Mouse (Mus musculus) olfactory bulb, adult 2 months (tissue): ENCODE results near the gene Selenot.

Source experiments
- CTCF ChIP-seq: fragments of 200-500 bp; IDR thresholded peaks from 2 replicates; pipeline ENCODE4 v1.5.1; 2012; ENCODE audit warnings: low read depth, mild to moderate bottlenecking, low read length, moderate library complexity; ENCODE audit not compliant: insufficient read depth
- POLR2A ChIP-seq: fragments of 200-500 bp; IDR thresholded peaks from 2 replicates; pipeline ENCODE4 v1.6.1; 2012; ENCODE audit warnings: mild to moderate bottlenecking, low read depth, low read length, moderate library complexity; ENCODE audit not compliant: insufficient read depth

- no peak for TF ChIP-seq CTCF
- no peak for TF ChIP-seq POLR2A
Measured at GRCm38 (mm10) chr3:58593623-58594022, 17.2 kb downstream of the Selenot start.
